Mouse (Mus musculus): Measurements from ENCODE around the gene Ocln.

GRCm38 (mm10) chr13:100521724-100522591 is 30.6 kb downstream of the Ocln start:
- TF ChIP-seq CTCF (IDR thresholded peaks at IDR 0.05) (no peak), EP300 (IDR thresholded peaks at IDR 0.05; ENCODE audit: insufficient read depth, low read depth, low read length) (no peak)
